Comparison of ENCODE assay signal across 7 mouse cellular contexts in genomic region chr5:111530628-111531524, GRCm38 (mm10).
DNase-seq lines count a peak whose midpoint lies in the region; ATAC-seq lines count a peak whose summit lies in the region.

No protein-coding gene starts in this region.

- H3K4me3 ChIP-seq in forebrain, embryonic 12.5 days (replicated peaks): no peak overlapping the region
- no peak overlapping the region for H3K4me3 ChIP-seq in hindbrain, embryonic 11.5 days (ENCODE audit: low read depth, low read length)
- no peak overlapping the region for H3K4me3 ChIP-seq in liver, embryonic 15.5 days (replicated peaks)

- peak overlapping the region; percentile 21; the same call in 1 of the 2 replicates for H3K4me2 ChIP-seq in forebrain, embryonic 12.5 days
- H3K4me2 ChIP-seq in hindbrain, embryonic 11.5 days (replicated peaks; ENCODE audit: low read depth, low read length): no peak overlapping the region; the same call in 1 of the 2 replicates
- H3K4me2 ChIP-seq in liver, embryonic 15.5 days: peak overlapping the region; percentile 46

- H3K27ac ChIP-seq in forebrain, embryonic 12.5 days: 0 out of 2 replicates have a peak overlapping the region, but pooled peaks have one; percentile 46
- H3K27ac ChIP-seq in hindbrain, embryonic 11.5 days (ENCODE audit: low read depth, low read length): peak overlapping the region; percentile 70
- H3K27ac ChIP-seq in liver, embryonic 15.5 days (replicated peaks): no peak overlapping the region

- H3K36me3 ChIP-seq in forebrain, embryonic 12.5 days (replicated peaks): no peaks in the 10 kb centered on the region
- H3K36me3 ChIP-seq in hindbrain, embryonic 11.5 days (ENCODE audit: control insufficient read depth, insufficient read depth, low read length): no peaks in the 10 kb centered on the region
- H3K36me3 ChIP-seq in liver, embryonic 15.5 days (replicated peaks): no peaks in the 10 kb centered on the region

- WGBS in forebrain, embryonic 12.5 days: 18% methylated on average over 26 of the region's 26 CpGs
- WGBS in hindbrain, embryonic 11.5 days: 11% methylated on average over 26 of the region's 26 CpGs
- 30% methylated on average over 26 of the region's 26 CpGs for WGBS in liver, embryonic 15.5 days (ENCODE audit: insufficient replicate concordance)

- peak; percentile 88 for DNase-seq in embryo, embryonic 10 days (ENCODE audit: low spot score)
- DNase-seq in hindbrain, embryonic 11.5 days (ENCODE audit: low spot score): peak; percentile 66
- no peak for DNase-seq in urinary bladder, postnatal 14 days (ENCODE audit: low spot score)
- DNase-seq in cerebellum, adult 8-10 months: no peak
- DNase-seq in frontal cortex, postnatal 14 days (ENCODE audit: low spot score in 2 of 2): no peak

- H3K9me3 ChIP-seq in forebrain, embryonic 12.5 days: no peaks in the 10 kb centered on the region
- no peaks in the 10 kb centered on the region for H3K9me3 ChIP-seq in hindbrain, embryonic 11.5 days (ENCODE audit: control insufficient read depth, low read length)
- no peaks in the 10 kb centered on the region for H3K9me3 ChIP-seq in liver, embryonic 15.5 days (replicated peaks)

- peak overlapping the region; percentile 12; the same call in 1 of the 2 replicates for H3K9ac ChIP-seq in forebrain, embryonic 12.5 days
- no peak overlapping the region; the same call in 1 of the 2 replicates for H3K9ac ChIP-seq in hindbrain, embryonic 11.5 days (ENCODE audit: low read depth, low read length)
- no peak overlapping the region for H3K9ac ChIP-seq in liver, embryonic 15.5 days

- peaks cover 54% of the 10 kb centered on the region for H3K4me1 ChIP-seq in forebrain, embryonic 12.5 days
- peaks cover 22% of the 10 kb centered on the region for H3K4me1 ChIP-seq in hindbrain, embryonic 11.5 days (replicated peaks; ENCODE audit: control insufficient read depth, insufficient read depth, low read length)
- peaks cover 4% of the 10 kb centered on the region; the same call in 1 of the 2 replicates for H3K4me1 ChIP-seq in liver, embryonic 15.5 days (replicated peaks)

- ATAC-seq in forebrain, embryonic 12.5 days (ENCODE audit: low FRiP score): peak; percentile 49; the same call in 1 of the 2 replicates
- peak; percentile 47 for ATAC-seq in hindbrain, embryonic 11.5 days (ENCODE audit: low FRiP score)
- no peak for ATAC-seq in liver, embryonic 15.5 days (ENCODE audit: insufficient read depth)

- peaks cover 22% of the 10 kb centered on the region for H3K27me3 ChIP-seq in forebrain, embryonic 12.5 days
- no peaks in the 10 kb centered on the region for H3K27me3 ChIP-seq in hindbrain, embryonic 11.5 days (ENCODE audit: control insufficient read depth, insufficient read depth, low read length)
- H3K27me3 ChIP-seq in liver, embryonic 15.5 days: peaks cover 32% of the 10 kb centered on the region; the same call in 1 of the 2 replicates

Comparison
In these comparisons a context has a peak if more than half of its experiments do, and no peak if none do; other contexts are left out.
1. DNase-seq: peak in embryo, embryonic 10 days (single experiment) and hindbrain, embryonic 11.5 days (single experiment); none in urinary bladder, postnatal 14 days (single experiment), cerebellum, adult 8-10 months (single experiment) and frontal cortex, postnatal 14 days (0 of 2).